Mouse (Mus musculus) forebrain, embryonic 12.5 days (tissue): Measurements from ENCODE around the gene Nek6. TPM values are rescaled to one million over a fixed set of nuclear protein-coding genes. Genes with fewer than 3 reads are reported as not detected.

Experiments
- ATAC-seq: fragments of 200-750 bp; cut with Nextera tagmentation; 2 replicates; pipeline ENCODE4 v1.8.0; 2017; ENCODE audit warnings: moderate TSS enrichment; ENCODE audit not compliant: low FRiP score
- H3K27ac ChIP-seq: fragments of 300-500 bp; sonication (generic); 2 replicates; pipeline ENCODE4 v1.5.1; 2016; ENCODE audit warnings: mild to moderate bottlenecking
- H3K27me3 ChIP-seq: fragments of 300-500 bp; sonication (generic); 2 replicates; pipeline ENCODE4 v1.6.1; 2016; ENCODE audit warnings: mild to moderate bottlenecking
- H3K36me3 ChIP-seq: fragments of 300-500 bp; sonication (generic); replicated peaks from 2 replicates; pipeline ENCODE4 v1.6.1; 2016; ENCODE audit warnings: mild to moderate bottlenecking
- H3K4me1 ChIP-seq: fragments of 300-500 bp; sonication (generic); 2 replicates; pipeline ENCODE4 v1.6.1; 2016
- H3K4me2 ChIP-seq: fragments of 300-500 bp; sonication (generic); 2 replicates; pipeline ENCODE4 v1.6.1; 2016; ENCODE audit warnings: mild to moderate bottlenecking, moderate library complexity
- H3K4me3 ChIP-seq: fragments of 300-500 bp; sonication (generic); replicated peaks from 2 replicates; pipeline ENCODE4 v1.5.1; 2016; ENCODE audit warnings: mild to moderate bottlenecking
- H3K9ac ChIP-seq: fragments of 300-500 bp; sonication (generic); 2 replicates; pipeline ENCODE4 v1.6.1; 2016; ENCODE audit warnings: mild to moderate bottlenecking
- H3K9me3 ChIP-seq: fragments of 300-500 bp; sonication (generic); 2 replicates; pipeline ENCODE4 v1.6.1; 2016
- WGBS: fragments of 180-500 bp; shearing (Covaris S2); methylation state at CpG from one replicate; pipeline ENCODE4 v1.1.7; 2016; 5-methylcytosine and 5-hydroxymethylcytosine counted together
- polyA plus RNA-seq: library from polyadenylated mRNA; unstranded; fragments of >200 nt; fragmentation: Nextera tagmentation; extraction: Ambion mirVana; gene quantifications from 2 replicates; pipeline ENCODE4 v1.2.1, GENCODE M21; 2016

The Nek6 gene
- polyA plus RNA-seq = 125 and 132 TPM in 2 replicates

DNA sequence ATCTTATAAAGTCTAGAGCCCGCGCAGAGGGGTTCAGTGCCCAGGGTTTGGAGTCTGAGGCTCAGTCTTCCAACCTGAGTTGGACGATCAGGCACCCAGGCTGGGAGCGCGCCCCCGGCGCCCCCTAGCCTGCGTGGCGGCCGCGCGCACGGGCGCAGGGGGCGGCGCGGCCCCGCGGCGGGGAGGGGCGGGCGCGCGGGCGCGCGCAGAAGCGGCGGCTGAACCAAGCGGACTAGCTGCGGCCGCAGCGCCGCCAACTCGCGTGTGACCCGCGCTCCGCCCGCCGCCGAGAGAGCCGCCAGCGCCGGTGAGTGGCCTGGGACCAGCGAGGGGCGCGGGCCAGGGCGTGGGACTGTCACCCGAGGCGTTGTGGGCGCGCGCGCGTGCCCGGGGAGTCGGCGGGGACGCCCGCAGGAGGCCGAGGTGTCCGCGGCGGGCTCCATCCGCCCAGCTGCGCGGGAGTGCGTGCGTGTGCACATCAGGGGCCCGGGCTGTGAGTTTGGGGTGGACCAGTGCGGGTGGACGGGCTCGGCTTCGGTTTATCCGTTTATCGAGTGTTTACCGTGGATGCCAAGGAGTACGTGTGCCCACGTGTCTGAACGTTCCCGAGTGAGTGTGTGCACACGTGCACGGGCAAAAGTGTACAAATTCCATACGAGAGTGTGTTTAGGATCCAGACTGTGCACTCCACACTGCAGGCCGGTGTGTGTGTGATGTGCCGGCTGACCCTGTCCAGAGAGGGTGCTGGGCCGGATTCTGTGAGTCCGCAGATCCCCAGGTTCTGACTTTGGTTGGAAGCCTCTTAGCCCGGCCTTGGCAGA is at the start of gene Nek6:
Gene Nek6 (plus strand): TSS at position 157 of the 821 bp plus-strand sequence.
- H3K4me2 ChIP-seq = peak within 1 kb of the TSS; percentile 71
- peak; percentile 70 for ATAC-seq
- peak within 1 kb of the TSS; percentile 88 for H3K9ac ChIP-seq
- H3K27me3 ChIP-seq = no peaks in the 10 kb centered on the region
- under 1% methylated on average over 78 of the region's 90 CpGs for WGBS
- peaks cover 54% of the 10 kb centered on the region for H3K4me1 ChIP-seq
- H3K9me3 ChIP-seq = no peaks in the 10 kb centered on the region
- 0 out of 2 replicates have a peak, but pooled peaks cover 3% of the 10 kb centered on the region for H3K36me3 ChIP-seq
- H3K4me3 ChIP-seq = peak within 1 kb of the TSS; percentile 88
- peak within 1 kb of the TSS; percentile 85 for H3K27ac ChIP-seq

DNA sequence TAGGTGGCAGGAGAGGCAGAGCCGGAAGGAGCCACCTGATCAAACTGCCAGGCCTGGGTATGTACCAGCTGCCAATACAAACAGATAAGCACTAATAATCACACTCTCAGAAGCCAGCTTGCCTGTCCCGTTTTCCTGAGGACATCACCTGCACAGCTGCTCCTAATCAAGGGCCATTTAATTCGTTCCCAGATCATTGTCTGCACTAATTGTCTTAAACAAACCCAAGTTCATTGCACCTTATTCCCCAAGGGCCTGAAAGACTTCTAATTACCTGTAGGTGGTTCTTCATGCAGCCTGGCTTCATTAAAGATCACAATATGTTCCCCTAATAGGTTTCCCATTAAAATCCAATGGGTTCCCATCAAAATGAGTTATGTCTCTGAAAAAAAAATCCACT is 49.1 kb upstream of the Nek6 start:
- H3K9me3 ChIP-seq = no peaks in the 10 kb centered on the region
- H3K9ac ChIP-seq = no peak overlapping the region
- H3K4me1 ChIP-seq = peaks cover 9% of the 10 kb centered on the region; the same call in 1 of the 2 replicates
- H3K36me3 ChIP-seq = no peaks in the 10 kb centered on the region
- no peak overlapping the region for H3K4me2 ChIP-seq
- H3K27me3 ChIP-seq = no peaks in the 10 kb centered on the region
- 64% methylated on average over 3 of the region's 3 CpGs for WGBS
- H3K4me3 ChIP-seq = no peak overlapping the region
- ATAC-seq = no peak
- no peak overlapping the region for H3K27ac ChIP-seq

DNA sequence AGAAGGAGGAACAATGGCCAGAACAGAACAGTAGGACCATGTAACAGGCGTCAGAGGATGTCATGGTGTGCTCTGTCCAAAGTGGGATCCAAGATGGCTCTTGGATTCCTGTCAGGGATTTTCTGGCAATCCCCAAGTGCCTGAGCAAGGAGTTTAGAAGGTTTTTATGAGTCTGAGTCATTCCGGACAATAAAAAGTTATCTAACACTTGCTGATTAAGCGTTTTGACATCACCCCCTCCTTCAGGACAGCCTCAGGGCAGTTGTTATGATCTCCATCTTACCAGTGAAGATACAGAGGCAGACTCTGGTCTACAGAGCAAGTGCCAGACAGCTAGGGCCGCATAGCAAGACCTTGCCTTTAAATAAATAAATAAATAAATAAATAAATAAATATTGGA is 42.6 kb upstream of the Nek6 start:
- Histone ChIP-seq H3K4me3 (no peak overlapping the region), H3K27ac (no peak overlapping the region), H3K4me1 (no peaks in the 10 kb centered on the region), H3K27me3 (no peaks in the 10 kb centered on the region), H3K9me3 (no peaks in the 10 kb centered on the region), H3K9ac (no peak overlapping the region), H3K36me3 (no peaks in the 10 kb centered on the region), H3K4me2 (no peak overlapping the region)
- 90% methylated on average over 4 of the region's 4 CpGs for WGBS
- no peak for ATAC-seq

DNA sequence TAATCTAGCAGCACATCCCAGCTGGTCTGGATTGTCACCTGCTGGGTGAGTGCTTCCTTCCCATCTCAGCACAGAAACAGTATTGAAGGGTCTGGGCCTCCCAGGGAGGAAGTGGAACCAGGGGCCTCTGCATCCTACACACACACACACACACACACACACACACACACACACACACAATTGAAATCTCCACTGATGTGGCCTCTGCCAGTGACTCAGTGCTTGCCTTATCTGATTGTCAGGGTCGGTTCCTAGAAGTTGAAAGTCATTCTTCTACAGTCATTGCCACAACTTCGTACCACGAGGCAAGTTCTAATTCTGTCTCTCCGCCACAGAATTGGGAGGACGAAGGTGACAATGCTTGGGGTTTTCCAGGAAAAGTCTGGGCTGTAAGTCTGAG is 39.7 kb upstream of the Nek6 start:
- WGBS = 92% methylated on average over 5 of the region's 5 CpGs
- H3K27ac ChIP-seq = no peak overlapping the region
- no peak overlapping the region for H3K4me2 ChIP-seq
- no peaks in the 10 kb centered on the region for H3K27me3 ChIP-seq
- no peak for ATAC-seq
- no peaks in the 10 kb centered on the region for H3K9me3 ChIP-seq
- no peak overlapping the region for H3K9ac ChIP-seq
- no peaks in the 10 kb centered on the region for H3K4me1 ChIP-seq
- no peak overlapping the region for H3K4me3 ChIP-seq
- H3K36me3 ChIP-seq = no peaks in the 10 kb centered on the region

DNA sequence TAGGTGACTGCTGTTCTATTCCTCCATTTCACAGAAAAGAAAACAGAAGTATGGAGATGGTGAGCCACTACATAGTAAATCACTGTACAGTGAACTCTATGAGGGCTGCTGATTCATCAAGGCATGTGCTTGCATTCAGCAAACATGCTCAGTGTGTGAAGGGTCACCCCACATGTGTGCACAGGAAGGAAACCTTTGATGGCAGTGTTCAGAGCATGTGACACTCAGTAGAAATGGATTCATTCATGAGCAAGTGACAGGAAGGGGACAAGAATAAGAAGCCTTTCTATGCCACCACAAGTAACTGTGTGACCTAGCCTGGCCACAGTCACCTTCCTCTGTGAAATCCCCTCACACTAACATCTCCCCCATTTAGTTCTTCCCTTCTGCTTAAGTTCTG is 38.6 kb upstream of the Nek6 start:
- Histone ChIP-seq H3K4me1 (no peaks in the 10 kb centered on the region), H3K27ac (no peak overlapping the region), H3K36me3 (no peaks in the 10 kb centered on the region), H3K4me3 (no peak overlapping the region), H3K27me3 (no peaks in the 10 kb centered on the region), H3K9ac (no peak overlapping the region), H3K4me2 (no peak overlapping the region), H3K9me3 (no peaks in the 10 kb centered on the region)
- no peak for ATAC-seq

DNA sequence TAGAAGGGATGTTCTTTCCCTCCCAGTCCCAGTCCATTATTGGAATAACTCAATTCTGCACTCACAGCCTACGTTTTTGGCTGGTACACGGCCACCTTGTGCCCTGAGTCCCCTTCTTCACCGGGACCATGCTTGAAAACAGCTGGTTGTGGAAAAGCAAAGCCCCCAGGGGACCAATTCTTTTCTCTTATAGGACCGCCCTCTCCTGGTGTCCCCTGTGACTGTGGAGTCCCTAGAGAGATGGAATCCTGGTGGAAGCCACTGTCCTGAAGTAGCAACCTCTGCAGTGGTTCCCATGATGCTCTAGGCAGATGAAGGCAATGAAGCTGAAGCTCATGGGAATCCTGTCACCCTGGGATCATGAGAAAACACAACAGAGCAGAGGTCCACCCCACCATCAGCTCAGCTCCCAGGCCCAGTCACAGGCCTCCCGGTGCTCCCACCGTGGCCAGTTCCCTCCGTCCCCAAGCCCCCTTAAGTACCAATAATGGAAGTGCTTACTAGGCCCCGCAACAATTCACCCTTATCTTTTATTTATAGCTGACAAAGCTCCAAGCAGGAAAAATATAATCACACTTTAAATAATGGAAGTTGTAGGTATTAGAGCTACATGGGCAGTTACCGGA is 34.5 kb upstream of the Nek6 start:
- Histone ChIP-seq H3K9me3 (0 out of 2 replicates have a peak, but pooled peaks cover under 1% of the 10 kb centered on the region), H3K27me3 (no peaks in the 10 kb centered on the region), H3K4me2 (no peak overlapping the region), H3K4me1 (no peaks in the 10 kb centered on the region), H3K9ac (no peak overlapping the region), H3K27ac (no peak overlapping the region), H3K4me3 (no peak overlapping the region), H3K36me3 (no peaks in the 10 kb centered on the region)
- no peak for ATAC-seq
- WGBS = 78% methylated on average over 9 of the region's 9 CpGs

DNA sequence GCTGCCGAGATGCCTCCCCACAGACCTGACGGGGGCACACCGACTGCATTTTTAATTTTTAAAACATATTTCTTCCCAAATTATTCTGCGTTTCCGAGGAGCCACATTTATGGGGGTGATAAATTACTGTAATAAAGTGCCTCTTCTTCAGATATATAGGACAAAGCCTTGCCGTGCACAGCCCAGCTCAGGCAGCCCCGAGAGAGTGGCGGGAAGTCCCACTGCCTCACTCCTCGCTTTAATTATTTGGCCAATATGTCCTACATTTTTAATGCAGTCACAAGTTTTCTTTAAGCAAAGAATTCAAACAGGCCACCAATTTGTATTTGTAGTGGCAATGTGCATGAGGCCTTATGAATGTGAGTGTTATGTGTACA is 34.0 kb upstream of the Nek6 start:
- Histone ChIP-seq H3K9ac (no peak overlapping the region), H3K9me3 (0 out of 2 replicates have a peak, but pooled peaks cover 5% of the 10 kb centered on the region), H3K36me3 (no peaks in the 10 kb centered on the region), H3K4me1 (no peaks in the 10 kb centered on the region), H3K27me3 (no peaks in the 10 kb centered on the region), H3K4me2 (no peak overlapping the region), H3K27ac (no peak overlapping the region), H3K4me3 (no peak overlapping the region)
- ATAC-seq = no peak
- WGBS = 91% methylated on average over 9 of the region's 9 CpGs

DNA sequence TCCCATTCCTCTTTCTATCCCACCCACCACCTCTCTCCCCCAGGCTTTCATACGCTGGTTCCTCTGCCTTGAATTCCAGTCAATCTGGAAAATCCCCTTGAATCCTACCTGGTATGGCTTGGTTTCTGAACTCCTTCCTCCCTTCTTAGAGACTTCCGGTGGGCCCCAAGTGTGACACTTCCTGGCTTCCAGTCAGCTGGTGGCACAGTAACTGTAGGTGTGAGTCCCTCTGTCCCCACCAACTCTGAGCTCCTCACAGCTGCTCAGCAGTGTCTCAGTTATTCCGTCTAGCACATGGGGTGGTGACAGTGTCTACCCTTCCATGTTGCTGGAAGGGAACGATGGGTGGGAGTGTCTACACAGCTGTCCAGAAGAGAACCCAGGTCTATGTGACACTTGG is 32.8 kb upstream of the Nek6 start:
- Histone ChIP-seq H3K4me1 (no peaks in the 10 kb centered on the region), H3K9me3 (0 out of 2 replicates have a peak, but pooled peaks cover 5% of the 10 kb centered on the region), H3K27me3 (no peaks in the 10 kb centered on the region), H3K4me2 (no peak overlapping the region), H3K9ac (no peak overlapping the region), H3K4me3 (no peak overlapping the region), H3K36me3 (no peaks in the 10 kb centered on the region), H3K27ac (no peak overlapping the region)
- 93% methylated on average over 4 of the region's 4 CpGs for WGBS
- no peak for ATAC-seq

DNA sequence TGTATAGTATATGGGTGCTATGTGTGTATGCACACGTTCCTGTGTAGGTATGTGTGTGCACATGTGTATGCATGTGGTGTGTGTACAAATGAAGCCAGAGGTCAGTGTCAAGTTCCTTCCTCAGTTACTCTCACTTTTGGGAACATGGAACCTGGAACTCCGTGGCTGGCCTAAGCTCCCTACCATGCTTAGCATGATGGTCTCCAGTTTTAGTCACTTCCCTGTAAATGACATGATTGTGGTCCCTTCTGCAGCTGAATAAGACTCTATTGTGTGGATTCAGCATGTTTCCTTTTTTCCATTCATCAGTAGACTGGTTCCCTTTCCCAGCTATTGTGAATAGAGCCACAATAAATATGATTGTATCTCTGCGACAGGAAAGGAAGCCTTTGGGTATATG is 31.9 kb upstream of the Nek6 start:
- H3K9ac ChIP-seq = no peak overlapping the region
- ATAC-seq = no peak
- 84% methylated on average over 3 of the region's 3 CpGs for WGBS
- H3K36me3 ChIP-seq = no peaks in the 10 kb centered on the region
- H3K4me3 ChIP-seq = no peak overlapping the region
- H3K27me3 ChIP-seq = no peaks in the 10 kb centered on the region
- no peaks in the 10 kb centered on the region for H3K4me1 ChIP-seq
- no peak overlapping the region for H3K27ac ChIP-seq
- H3K9me3 ChIP-seq = 0 out of 2 replicates have a peak, but pooled peaks cover 5% of the 10 kb centered on the region
- no peak overlapping the region for H3K4me2 ChIP-seq

DNA sequence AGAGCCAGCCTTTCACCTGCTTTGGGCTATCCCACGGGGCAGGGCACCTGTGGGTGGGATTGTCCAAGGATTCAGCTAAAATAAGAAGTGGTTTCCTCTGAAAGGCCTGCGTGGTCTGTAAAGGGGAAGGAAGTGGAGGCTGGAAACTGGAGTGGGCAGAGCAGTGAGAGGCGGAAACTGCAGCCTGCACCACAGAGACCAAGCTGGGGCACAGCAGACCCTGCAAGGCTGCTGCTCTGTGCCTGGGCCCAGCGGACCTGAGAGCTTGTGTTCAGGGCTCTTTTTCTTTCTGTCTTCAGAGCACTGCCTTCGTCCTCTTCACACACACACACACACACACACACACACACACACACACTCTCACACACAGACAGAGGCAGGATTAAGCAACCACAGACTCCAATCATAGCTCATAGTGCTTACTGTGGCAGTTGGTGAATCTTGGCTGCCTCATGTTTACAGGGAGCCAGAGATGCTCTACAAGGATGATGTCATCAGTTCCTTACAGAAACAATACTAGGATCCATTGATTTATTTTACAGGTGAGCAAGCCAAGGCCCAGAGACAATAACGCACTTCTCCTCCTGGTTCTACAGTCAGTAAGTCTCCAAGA is 30.2 kb upstream of the Nek6 start:
- H3K9me3 ChIP-seq = 0 out of 2 replicates have a peak, but pooled peaks cover 5% of the 10 kb centered on the region
- ATAC-seq = no peak
- H3K4me2 ChIP-seq = no peak overlapping the region
- no peaks in the 10 kb centered on the region for H3K27me3 ChIP-seq
- H3K9ac ChIP-seq = no peak overlapping the region
- H3K27ac ChIP-seq = no peak overlapping the region
- no peak overlapping the region for H3K4me3 ChIP-seq
- no peaks in the 10 kb centered on the region for H3K4me1 ChIP-seq
- 86% methylated on average over 5 of the region's 6 CpGs for WGBS
- no peaks in the 10 kb centered on the region for H3K36me3 ChIP-seq

DNA sequence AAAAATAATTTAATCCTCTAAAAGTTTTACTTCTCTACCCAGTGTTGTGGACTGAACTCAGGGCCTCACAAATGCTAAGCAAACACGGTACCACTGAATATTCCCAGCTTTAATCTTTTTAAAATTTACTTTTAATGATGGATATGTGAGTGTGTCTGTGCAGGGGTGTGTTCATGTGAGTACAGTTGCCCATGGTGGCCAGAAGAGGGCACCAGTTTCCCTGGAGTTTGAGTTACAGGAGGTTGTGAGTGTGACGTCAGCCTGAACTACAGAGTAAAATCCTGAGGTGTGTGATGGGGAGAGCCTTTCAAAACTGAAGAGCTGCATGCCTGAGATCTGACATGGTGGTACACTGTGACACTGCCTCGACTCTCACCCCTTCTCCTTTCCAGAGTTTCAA is 29.3 kb upstream of the Nek6 start:
- no peaks in the 10 kb centered on the region for H3K36me3 ChIP-seq
- H3K4me3 ChIP-seq = no peak overlapping the region
- ATAC-seq = no peak
- no peak overlapping the region for H3K27ac ChIP-seq
- H3K4me2 ChIP-seq = no peak overlapping the region
- H3K9me3 ChIP-seq = 0 out of 2 replicates have a peak, but pooled peaks cover 5% of the 10 kb centered on the region
- WGBS = 87% methylated on average over 3 of the region's 3 CpGs
- H3K4me1 ChIP-seq = no peaks in the 10 kb centered on the region
- no peaks in the 10 kb centered on the region for H3K27me3 ChIP-seq
- H3K9ac ChIP-seq = no peak overlapping the region

DNA sequence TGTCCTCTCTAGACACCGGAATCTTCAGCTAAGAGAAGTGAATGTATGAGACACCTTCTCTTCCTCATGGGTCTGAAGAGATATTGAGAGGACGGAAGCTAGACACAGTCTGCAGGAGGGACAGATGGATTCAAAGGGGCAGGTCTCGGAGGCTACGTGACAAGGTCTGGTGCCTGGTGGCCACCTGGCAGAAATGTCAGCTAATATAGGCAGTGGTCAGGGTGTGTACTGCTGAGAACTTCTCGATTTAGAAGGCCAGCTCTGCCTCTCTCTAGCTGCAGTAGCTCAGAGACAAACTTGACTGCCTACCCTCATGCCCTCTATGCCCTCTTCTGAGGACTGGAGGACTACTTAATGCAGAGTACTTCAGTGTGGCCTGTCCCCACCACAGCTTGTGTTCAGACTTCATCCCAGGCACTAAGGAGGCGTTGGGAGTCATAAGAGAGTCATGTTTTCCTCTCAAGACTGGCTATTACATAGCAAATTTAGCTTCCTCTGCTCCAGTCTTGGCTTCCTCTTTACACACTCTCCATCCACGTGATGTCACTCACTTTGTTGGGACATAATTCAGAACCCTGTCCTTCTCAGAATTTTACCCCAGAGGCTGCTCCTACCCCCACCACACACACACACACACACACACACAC is 28.3 kb upstream of the Nek6 start:
- H3K27me3 ChIP-seq = no peaks in the 10 kb centered on the region
- ATAC-seq = no peak
- no peak overlapping the region for H3K4me3 ChIP-seq
- H3K9me3 ChIP-seq = 0 out of 2 replicates have a peak, but pooled peaks cover 5% of the 10 kb centered on the region
- no peaks in the 10 kb centered on the region for H3K36me3 ChIP-seq
- no peak overlapping the region for H3K27ac ChIP-seq
- 89% methylated on average over 7 of the region's 7 CpGs for WGBS
- no peak overlapping the region for H3K4me2 ChIP-seq
- no peaks in the 10 kb centered on the region for H3K4me1 ChIP-seq
- no peak overlapping the region for H3K9ac ChIP-seq
